Mouse (Mus musculus): ENCODE data around the gene Bhlhe23. TPM values are rescaled to one million over a fixed set of nuclear protein-coding genes. Genes with fewer than 3 reads are reported as not detected.

Bhlhe23 gene
- total and polyA plus RNA-seq, 3 experiments = not detected

DNA sequence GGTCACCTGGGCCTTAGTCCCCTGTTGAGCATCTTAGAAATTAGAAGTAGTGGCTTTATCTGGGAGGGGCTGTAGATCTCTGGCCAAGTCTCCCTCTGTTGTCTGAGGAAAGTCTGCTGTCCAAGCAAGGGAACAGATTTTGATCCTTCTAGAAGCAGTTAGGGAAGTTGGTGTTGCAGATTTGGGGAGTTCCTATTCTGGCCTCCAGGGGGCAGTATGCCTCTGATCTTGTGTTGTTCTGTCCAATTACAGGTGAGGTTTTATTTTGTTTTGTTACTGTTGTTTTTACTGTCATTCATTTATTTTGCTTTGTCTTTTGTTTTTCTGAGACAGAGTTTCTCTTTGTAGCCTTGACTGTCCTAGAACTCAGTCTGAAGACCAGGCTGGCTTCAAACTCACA, 10.0 kb upstream of the Bhlhe23 start:
- no peak overlapping the region for H3K9ac ChIP-seq (ENCODE audit: control insufficient read depth, low read depth, low read length, poor library complexity, severe bottlenecking)
- TF ChIP-seq RAD21 (IDR thresholded peaks at IDR 0.05; ENCODE audit: low read depth, low read length) (peak; percentile 43), POLR2AphosphoS5 (IDR thresholded peaks at IDR 0.05; ENCODE audit: borderline replicate concordance, low read depth, low read length) (no peak), CTCF (IDR thresholded peaks at IDR 0.05 in 2 of 3, conservative IDR thresholded peaks at IDR 0.05 in 1 of 3; ENCODE audit: control insufficient read depth in 1 of 3, insufficient read depth in 1 of 3, low read depth in 2 of 3, low read length in 3 of 3, poor library complexity in 1 of 3, severe bottlenecking in 1 of 3) (peak; percentile 72 to 83 (median 81)), KAT2A (conservative IDR thresholded peaks at IDR 0.05; ENCODE audit: low read depth, low read length) (no peak), SMC3 (IDR thresholded peaks at IDR 0.05; ENCODE audit: low read depth, low read length) (peak; percentile 49), ELF1 (IDR thresholded peaks at IDR 0.05; ENCODE audit: low read depth, low read length) (no peak), JUND (IDR thresholded peaks at IDR 0.05; ENCODE audit: low read depth, low read length) (no peak)
- H3K36me3 ChIP-seq (ENCODE audit: control insufficient read depth in 1 of 2, insufficient read depth in 2 of 2, low read length in 2 of 2) = no peaks in the 10 kb centered on the region
- H3K4me3 ChIP-seq (ENCODE audit: control insufficient read depth in 1 of 2, insufficient read depth in 1 of 2, low read depth in 2 of 2, low read length in 2 of 2) = no peak overlapping the region
- H3K79me2 ChIP-seq (ENCODE audit: control insufficient read depth, insufficient read depth, low read length, poor library complexity) = no peaks in the 10 kb centered on the region
- H3K27ac ChIP-seq (ENCODE audit: control insufficient read depth, low read depth, low read length) = no peak overlapping the region
- DNase-seq (ENCODE audit: low read depth, low spot score) = peak; percentile 66
- H3K4me1 ChIP-seq (ENCODE audit: control insufficient read depth in 1 of 2, insufficient read depth in 2 of 2, low read length in 2 of 2) = no peaks in the 10 kb centered on the region
- H3K27me3 ChIP-seq (ENCODE audit: control insufficient read depth in 1 of 2, insufficient read depth in 2 of 2, low read length in 2 of 2) = no peaks in the 10 kb centered on the region; a peak in 1 of 4 replicates
- H3K9me3 ChIP-seq (replicated peaks; ENCODE audit: insufficient read depth, low read length) = no peaks in the 10 kb centered on the region

DNA sequence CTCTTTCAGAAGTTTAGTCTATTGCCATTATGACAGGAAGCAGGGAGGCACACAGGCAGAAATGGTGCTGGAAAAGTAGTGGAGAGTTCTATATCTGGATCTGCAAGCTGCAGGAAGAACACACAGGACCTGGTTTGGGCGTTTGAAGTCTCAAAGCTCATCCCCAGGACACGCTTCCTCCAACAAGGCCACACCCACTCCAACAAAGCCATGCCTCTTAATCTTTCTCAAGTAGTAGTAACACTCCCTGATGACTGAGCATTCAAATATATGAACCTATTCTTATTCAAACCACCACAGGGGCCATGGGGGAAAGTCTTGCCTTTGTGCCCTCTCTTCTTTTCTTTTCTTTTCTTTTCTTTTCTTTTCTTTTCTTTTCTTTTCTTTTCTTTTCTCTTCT, 3.6 kb upstream of the Bhlhe23 start:
- Histone ChIP-seq H3K36me3 (ENCODE audit: control insufficient read depth in 1 of 2, insufficient read depth in 2 of 2, low read length in 2 of 2) (no peaks in the 10 kb centered on the region), H3K79me2 (ENCODE audit: control insufficient read depth, insufficient read depth, low read length, poor library complexity) (no peaks in the 10 kb centered on the region), H3K27me3 (ENCODE audit: control insufficient read depth in 1 of 2, insufficient read depth in 2 of 2, low read length in 2 of 2) (peaks cover 0 to 3% of the 10 kb centered on the region in 2 experiments; a peak in 2 of 4 replicates), H3K27ac (ENCODE audit: control insufficient read depth, low read depth, low read length) (no peak overlapping the region), H3K9me3 (replicated peaks; ENCODE audit: insufficient read depth, low read length) (no peaks in the 10 kb centered on the region), H3K9ac (ENCODE audit: control insufficient read depth, low read depth, low read length, poor library complexity, severe bottlenecking) (no peak overlapping the region), H3K4me3 (ENCODE audit: control insufficient read depth in 1 of 2, insufficient read depth in 1 of 2, low read depth in 2 of 2, low read length in 2 of 2) (no peak overlapping the region), H3K4me1 (ENCODE audit: control insufficient read depth in 1 of 2, insufficient read depth in 2 of 2, low read length in 2 of 2) (no peaks in the 10 kb centered on the region)
- peak; percentile 21 for DNase-seq (ENCODE audit: low read depth, low spot score)
- TF ChIP-seq USF2 (IDR thresholded peaks at IDR 0.05; ENCODE audit: borderline replicate concordance in 1 of 2, insufficient read depth in 1 of 2, low read depth in 1 of 2, low read length in 2 of 2) = no peak
- TF ChIP-seq SIN3A (IDR thresholded peaks at IDR 0.05; ENCODE audit: low read length) = no peak
- no peak for TF ChIP-seq GABPA (IDR thresholded peaks at IDR 0.05; ENCODE audit: low read depth, low read length)
- TF ChIP-seq EP300 (IDR thresholded peaks at IDR 0.05; ENCODE audit: low read depth in 1 of 2, low read length in 2 of 2) = no peak
- TF ChIP-seq SMC3 (IDR thresholded peaks at IDR 0.05; ENCODE audit: low read depth, low read length) = no peak
- no peak for TF ChIP-seq POLR2A (IDR thresholded peaks at IDR 0.05; ENCODE audit: control insufficient read depth in 1 of 2, insufficient read depth in 1 of 2, low read depth in 1 of 2, low read length in 2 of 2, poor library complexity in 1 of 2)
- TF ChIP-seq TBP (IDR thresholded peaks at IDR 0.05; ENCODE audit: low read depth, low read length) = no peak
- no peak for TF ChIP-seq ZC3H11A (IDR thresholded peaks at IDR 0.05; ENCODE audit: low read depth, low read length)
- no peak for TF ChIP-seq MAZ (IDR thresholded peaks at IDR 0.05; ENCODE audit: low read depth, low read length)
- TF ChIP-seq CTCF (IDR thresholded peaks at IDR 0.05 in 2 of 3, conservative IDR thresholded peaks at IDR 0.05 in 1 of 3; ENCODE audit: control insufficient read depth in 1 of 3, insufficient read depth in 1 of 3, low read depth in 2 of 3, low read length in 3 of 3, poor library complexity in 1 of 3, severe bottlenecking in 1 of 3) = no peak
- TF ChIP-seq TAL1 (IDR thresholded peaks at IDR 0.05; ENCODE audit: low read length) = no peak
- TF ChIP-seq TCF12 (IDR thresholded peaks at IDR 0.05; ENCODE audit: low read depth, low read length) = no peak
- no peak for TF ChIP-seq ZMIZ1 (IDR thresholded peaks at IDR 0.05; ENCODE audit: low read depth, low read length)
- TF ChIP-seq ZNF384 (IDR thresholded peaks at IDR 0.05; ENCODE audit: low read depth, low read length) = no peak
- no peak for TF ChIP-seq RAD21 (IDR thresholded peaks at IDR 0.05; ENCODE audit: low read depth, low read length)
- TF ChIP-seq KAT2A (conservative IDR thresholded peaks at IDR 0.05; ENCODE audit: low read depth, low read length) = no peak
- no peak for TF ChIP-seq NELFE (IDR thresholded peaks at IDR 0.05; ENCODE audit: low read depth, low read length)

All from MEL (cell line).